Mouse (Mus musculus) liver, embryonic 16.5 days (tissue): Measurements from ENCODE around the gene Rps26. TPM values are rescaled to one million over a fixed set of nuclear protein-coding genes. Genes with fewer than 3 reads are reported as not detected.

Experiments
- ATAC-seq: fragments of 200-750 bp; cut with Nextera tagmentation; 2 replicates; pipeline ENCODE4 v1.8.0; 2017; ENCODE audit warnings: low read depth, mild to moderate bottlenecking, moderate number of reproducible peaks, moderate library complexity
- H3K27ac ChIP-seq: fragments of 300-500 bp; sonication (generic); 2 replicates; pipeline ENCODE4 v1.5.1; 2014; ENCODE audit warnings: mild to moderate bottlenecking, low read length
- H3K27me3 ChIP-seq: fragments of 300-500 bp; sonication (generic); 2 replicates; pipeline ENCODE4 v1.6.1; 2014; ENCODE audit warnings: low read depth, low read length, mixed read lengths; ENCODE audit not compliant: control insufficient read depth, insufficient read depth
- H3K36me3 ChIP-seq: fragments of 300-500 bp; sonication (generic); 2 replicates; pipeline ENCODE4 v1.6.1; 2014; ENCODE audit warnings: mild to moderate bottlenecking; ENCODE audit not compliant: control insufficient read depth, insufficient read depth
- H3K4me1 ChIP-seq: fragments of 300-500 bp; sonication (generic); 2 replicates; pipeline ENCODE4 v1.6.1; 2014; ENCODE audit warnings: low read depth, low read length, mixed read lengths; ENCODE audit not compliant: control insufficient read depth
- H3K4me2 ChIP-seq: fragments of 300-500 bp; sonication (generic); 2 replicates; pipeline ENCODE4 v1.6.1; 2014; ENCODE audit warnings: low read depth, low read length, mixed read lengths
- H3K4me3 ChIP-seq: fragments of 300-500 bp; sonication (generic); 2 replicates; pipeline ENCODE4 v1.5.1; 2014; ENCODE audit warnings: low read depth, mild to moderate bottlenecking, low read length
- H3K9ac ChIP-seq: fragments of 300-500 bp; sonication (generic); 2 replicates; pipeline ENCODE4 v1.6.1; 2014; ENCODE audit warnings: low read depth, low read length
- H3K9me3 ChIP-seq: fragments of 300-500 bp; sonication (generic); replicated peaks from 2 replicates; pipeline ENCODE4 v1.6.1; 2016; ENCODE audit warnings: low read length; ENCODE audit not compliant: control insufficient read depth
- WGBS: fragments of 180-500 bp; shearing (Covaris S2); extraction: QIAGEN DNeasy Blood & Tissue Kit; methylation state at CpG from one replicate; pipeline ENCODE4 v1.1.7; 2014; ENCODE audit not compliant: insufficient replicate concordance; 5-methylcytosine and 5-hydroxymethylcytosine counted together
- polyA plus RNA-seq: library from polyadenylated mRNA; unstranded; fragments of >200 nt; fragmentation: Nextera tagmentation; extraction: Ambion mirVana; gene quantifications from 2 replicates; pipeline ENCODE4 v1.2.1, GENCODE M21; 2015

Gene Rps26
- polyA plus RNA-seq, 1 experiment from 2014 or later, result 301 TPM

GRCm38 (mm10) chr10:128663441-128664220 is 37.1 kb upstream of the Rps26 start:
- H3K9me3 ChIP-seq, result no peaks in the 10 kb centered on the region
- no peak overlapping the region for H3K27ac ChIP-seq
- no peak overlapping the region for H3K4me2 ChIP-seq
- H3K9ac ChIP-seq, result no peak overlapping the region
- no peak overlapping the region for H3K4me3 ChIP-seq
- H3K36me3 ChIP-seq, result no peaks in the 10 kb centered on the region
- 21% methylated on average over 5 of the region's 5 CpGs for WGBS
- ATAC-seq, result no peak
- peaks cover 36% of the 10 kb centered on the region for H3K4me1 ChIP-seq
- peaks cover 8% of the 10 kb centered on the region for H3K27me3 ChIP-seq

- H3K4me1 ChIP-seq, result peaks cover 34% of the 10 kb centered on the region
- H3K9me3 ChIP-seq, result no peaks in the 10 kb centered on the region
- no peak overlapping the region for H3K4me3 ChIP-seq
- peaks cover 2% of the 10 kb centered on the region; the same call in 1 of the 2 replicates for H3K27me3 ChIP-seq
- H3K27ac ChIP-seq, result no peak overlapping the region
- H3K4me2 ChIP-seq, result no peak overlapping the region
- H3K36me3 ChIP-seq, result no peaks in the 10 kb centered on the region
- ATAC-seq, result no peak
- no peak overlapping the region for H3K9ac ChIP-seq
Observed at GRCm38 (mm10) chr10:128662465-128662864, 35.9 kb upstream of the Rps26 start.

- WGBS, result 51% methylated on average over 9 of the region's 9 CpGs
- H3K27ac ChIP-seq, result no peak overlapping the region
- no peak overlapping the region for H3K4me3 ChIP-seq
- no peaks in the 10 kb centered on the region for H3K36me3 ChIP-seq
- H3K4me2 ChIP-seq, result no peak overlapping the region
- H3K9me3 ChIP-seq, result no peaks in the 10 kb centered on the region
- no peak overlapping the region for H3K9ac ChIP-seq
- peaks cover 24% of the 10 kb centered on the region for H3K4me1 ChIP-seq
- no peak for ATAC-seq
- no peaks in the 10 kb centered on the region for H3K27me3 ChIP-seq
Observed at GRCm38 (mm10) chr10:128659490-128659889, 32.9 kb upstream of the Rps26 start.

- Histone ChIP-seq H3K27ac (no peak overlapping the region), H3K27me3 (no peaks in the 10 kb centered on the region), H3K9ac (no peak overlapping the region), H3K36me3 (no peaks in the 10 kb centered on the region), H3K4me1 (peaks cover 12% of the 10 kb centered on the region), H3K9me3 (no peaks in the 10 kb centered on the region), H3K4me3 (no peak overlapping the region), H3K4me2 (no peak overlapping the region)
- WGBS, result 51% methylated on average over 9 of the region's 9 CpGs
- no peak for ATAC-seq
Observed at GRCm38 (mm10) chr10:128657844-128658243, 31.3 kb upstream of the Rps26 start.

GRCm38 (mm10) chr10:128656731-128657130 is 30.2 kb upstream of the Rps26 start:
- no peak for ATAC-seq
- Histone ChIP-seq H3K4me3 (no peak overlapping the region), H3K4me1 (peaks cover 9% of the 10 kb centered on the region), H3K9ac (no peak overlapping the region), H3K9me3 (no peaks in the 10 kb centered on the region), H3K27ac (no peak overlapping the region), H3K36me3 (no peaks in the 10 kb centered on the region), H3K4me2 (no peak overlapping the region), H3K27me3 (no peaks in the 10 kb centered on the region)
- WGBS, result 59% methylated on average over 1 of the region's 1 CpGs

GRCm38 (mm10) chr10:128655254-128655653 is 28.7 kb upstream of the Rps26 start:
- H3K36me3 ChIP-seq, result no peaks in the 10 kb centered on the region
- H3K4me1 ChIP-seq, result peaks cover 9% of the 10 kb centered on the region
- H3K27ac ChIP-seq, result no peak overlapping the region
- no peak overlapping the region for H3K4me2 ChIP-seq
- WGBS, result 28% methylated on average over 3 of the region's 3 CpGs
- no peaks in the 10 kb centered on the region for H3K9me3 ChIP-seq
- peak; percentile 74 for ATAC-seq
- H3K27me3 ChIP-seq, result no peaks in the 10 kb centered on the region
- H3K4me3 ChIP-seq, result no peak overlapping the region
- H3K9ac ChIP-seq, result no peak overlapping the region

GRCm38 (mm10) chr10:128653866-128654265 is 27.3 kb upstream of the Rps26 start:
- no peak overlapping the region for H3K4me2 ChIP-seq
- no peaks in the 10 kb centered on the region for H3K9me3 ChIP-seq
- peak; percentile 21; the same call in 1 of the 2 replicates for ATAC-seq
- no peak overlapping the region for H3K9ac ChIP-seq
- H3K36me3 ChIP-seq, result no peaks in the 10 kb centered on the region
- H3K27me3 ChIP-seq, result no peaks in the 10 kb centered on the region
- WGBS, result 52% methylated on average over 4 of the region's 4 CpGs
- peaks cover 9% of the 10 kb centered on the region for H3K4me1 ChIP-seq
- H3K4me3 ChIP-seq, result no peak overlapping the region
- no peak overlapping the region for H3K27ac ChIP-seq

- Histone ChIP-seq H3K27me3 (peaks cover 42% of the 10 kb centered on the region), H3K4me2 (peak overlapping the region; percentile 62), H3K36me3 (no peaks in the 10 kb centered on the region), H3K9ac (no peak overlapping the region), H3K9me3 (no peaks in the 10 kb centered on the region), H3K4me3 (no peak overlapping the region), H3K27ac (no peak overlapping the region), H3K4me1 (no peaks in the 10 kb centered on the region; the same call in 1 of the 2 replicates)
- peak; percentile 28; the same call in 1 of the 2 replicates for ATAC-seq
- WGBS, result 23% methylated on average over 9 of the region's 13 CpGs
Observed at GRCm38 (mm10) chr10:128646139-128647089, 19.9 kb upstream of the Rps26 start.
